Mouse (Mus musculus) ES-E14 (cell line): ENCODE data around the gene Pard3b.

Experiments
- CHD2 ChIP-seq: IDR thresholded peaks from 2 replicates; pipeline ENCODE4 v1.6.1; 2014; ENCODE audit warnings: mild to moderate bottlenecking, low read depth, low read length, inconsistent platforms
- HCFC1 ChIP-seq: IDR thresholded peaks from 2 replicates; pipeline ENCODE4 v1.6.1; 2012; ENCODE audit warnings: low read length, inconsistent platforms, borderline replicate concordance; ENCODE audit not compliant: insufficient read depth
- MAFK ChIP-seq: IDR thresholded peaks from 2 replicates; pipeline ENCODE4 v1.6.1; 2014; ENCODE audit warnings: mild to moderate bottlenecking, low read depth, low read length, inconsistent platforms; ENCODE audit not compliant: insufficient read depth
- ZNF384 ChIP-seq: IDR thresholded peaks from 2 replicates; pipeline ENCODE4 v1.6.1; 2012; ENCODE audit warnings: low read depth, low read length, inconsistent platforms

GRCm38 (mm10) chr1:62159592-62159991, 521.0 kb downstream of the Pard3b start:
- TF ChIP-seq HCFC1 = no peak
- TF ChIP-seq ZNF384 = no peak
- TF ChIP-seq MAFK = no peak
- no peak for TF ChIP-seq CHD2
